ENCODE assay signal across 9 mouse cellular contexts in genomic region chr11:32349284-32349953, GRCm38 (mm10). TPM values are rescaled to one million over a fixed set of nuclear protein-coding genes. Genes with fewer than 3 reads are reported as not detected.
A peak's percentile ranks its signal among the peaks of the same experiment; 100 is the strongest.
DNase-seq lines count a peak whose midpoint lies in the region; ATAC-seq and TF ChIP-seq lines count a peak whose summit lies in the region.
"Had no signal": no experiment of that assay in that cellular context is flagged by ENCODE, and none has a peak within 500 bp of the region (broad histone marks: within the 10 kb centered on the region; RNA-seq: fewer than 3 reads in every experiment).

No protein-coding gene starts in this region.

- peak overlapping the region; percentile 89 for H3K4me2 ChIP-seq in heart, embryonic 13.5 days
- H3K4me2 ChIP-seq in limb, embryonic 15.5 days = peak overlapping the region; percentile 82
- H3K4me2 ChIP-seq in myocyte (ENCODE audit: low read depth) = peak overlapping the region; percentile 87

- no peak for TF ChIP-seq CTCF in layer of hippocampus, adult 2 months (conservative IDR thresholded peaks at IDR 0.05)

- no peaks in the 10 kb centered on the region for H3K9me3 ChIP-seq in heart, embryonic 13.5 days
- H3K9me3 ChIP-seq in limb, embryonic 15.5 days = no peaks in the 10 kb centered on the region
- H3K9me3 ChIP-seq: G1E had no signal

- ATAC-seq in heart, embryonic 13.5 days (ENCODE audit: extremely low read depth, insufficient number of reproducible peaks, low FRiP score, low TSS enrichment) = no peak
- no peak for ATAC-seq in limb, embryonic 15.5 days (ENCODE audit: insufficient number of reproducible peaks, low FRiP score, low TSS enrichment, low read depth)

- peak overlapping the region; percentile 11; the same call in 1 of the 2 replicates for H3K4me3 ChIP-seq in layer of hippocampus, adult 2 months
- peak overlapping the region; percentile 88 for H3K4me3 ChIP-seq in heart, embryonic 13.5 days
- peak overlapping the region; percentile 85 for H3K4me3 ChIP-seq in limb, embryonic 15.5 days
- H3K4me3 ChIP-seq in myocyte = peak overlapping the region; percentile 86

- peak; percentile 32 for TF ChIP-seq POLR2A in myocyte (IDR thresholded peaks at IDR 0.05; ENCODE audit: insufficient read length, low read depth)

- H3K36me3 ChIP-seq in heart, embryonic 13.5 days = peaks cover 18% of the 10 kb centered on the region
- H3K36me3 ChIP-seq in limb, embryonic 15.5 days = peaks cover 37% of the 10 kb centered on the region
- peaks cover 22% of the 10 kb centered on the region for H3K36me3 ChIP-seq in myocyte (ENCODE audit: control insufficient read depth, insufficient read depth)
- H3K36me3 ChIP-seq: G1E had no signal

- H3ac ChIP-seq in myocyte (ENCODE audit: control insufficient read depth, insufficient read length) = no peak overlapping the region

- H3K27me3 ChIP-seq in heart, embryonic 13.5 days (replicated peaks) = peaks cover 7% of the 10 kb centered on the region
- H3K27me3 ChIP-seq in limb, embryonic 15.5 days = no peaks in the 10 kb centered on the region
- H3K27me3 ChIP-seq in myocyte (ENCODE audit: control insufficient read depth, insufficient read depth, insufficient read length) = no peaks in the 10 kb centered on the region

- H3K9ac ChIP-seq in heart, embryonic 13.5 days = peak overlapping the region; percentile 97
- H3K9ac ChIP-seq in limb, embryonic 15.5 days = no peak overlapping the region

- H3K79me2 ChIP-seq in myocyte (ENCODE audit: control insufficient read depth, insufficient read depth) = peaks cover 66% of the 10 kb centered on the region

- DNase-seq in layer of hippocampus, adult 2 months (ENCODE audit: low spot score in 2 of 2) = no peak
- DNase-seq in layer of hippocampus, adult 9-10 months (ENCODE audit: low spot score) = no peak
- DNase-seq in urinary bladder, adult 18-20 months (ENCODE audit: low spot score in 2 of 2) = no peak
- no peak for DNase-seq in cerebellum, postnatal 36 days
- no peak for DNase-seq in left cerebral cortex, adult 8-10 months (ENCODE audit: low spot score in 2 of 2)

- peaks cover 59% of the 10 kb centered on the region for H3K4me1 ChIP-seq in heart, embryonic 13.5 days
- H3K4me1 ChIP-seq in limb, embryonic 15.5 days = peaks cover 46% of the 10 kb centered on the region

- 70% methylated on average over 13 of the region's 13 CpGs for WGBS in heart, embryonic 13.5 days
- 40% methylated on average over 13 of the region's 13 CpGs for WGBS in limb, embryonic 15.5 days

- peak overlapping the region; percentile 6; the same call in 1 of the 2 replicates for H3K27ac ChIP-seq in layer of hippocampus, adult 2 months
- H3K27ac ChIP-seq in heart, embryonic 13.5 days (replicated peaks) = peak overlapping the region; percentile 84
- peak overlapping the region; percentile 91 for H3K27ac ChIP-seq in limb, embryonic 15.5 days

TF ChIP-seq in myocyte, 11 proteins besides CTCF, POLR2A, EP300 and RAD21:
- TF ChIP-seq USF1 (IDR thresholded peaks at IDR 0.05; ENCODE audit: low read depth) = peak; percentile 58
- no peak for TF ChIP-seq REST (IDR thresholded peaks at IDR 0.05; ENCODE audit: insufficient read depth, insufficient read length)
- no peak for TF ChIP-seq POLR2AphosphoS2 (IDR thresholded peaks at IDR 0.05; ENCODE audit: insufficient read length, low read depth)
TF ChIP-seq in myocyte: peak in this region for 1.

RNA-seq across cellular contexts. Expression of gene Sh3pxd2b, which starts 1.8 kb away (rescaled TPM):
- total RNA-seq in layer of hippocampus, adult 2 months (2021) = 10 to 100 TPM; 10.2 to 11.1 TPM
- 11.5 and 12.1 TPM in 2 replicates for polyA plus RNA-seq in heart, embryonic 13.5 days (2015; fragmentation: Nextera tagmentation; extraction: Ambion mirVana)
- polyA plus RNA-seq in limb, embryonic 15.5 days (2015; fragmentation: Nextera tagmentation; extraction: Ambion mirVana) = 28.4 and 28.6 TPM in 2 replicates
- polyA plus RNA-seq in myocyte (2012; fragmentation: generic; extraction: Trizol) = 22.3 TPM
- total RNA-seq in left cerebral cortex, adult 8-10 months (2022) = 10 to 100 TPM in 3 of 4 experiments, 1 to 10 TPM in 1; 9.1 to 12.6 (median 11.9) TPM
- polyA plus RNA-seq: G1E had no signal

RNA-seq across cellular contexts. Expression of gene Hbq1a, which starts 49.5 kb away (rescaled TPM):
- total RNA-seq in layer of hippocampus, adult 2 months (2021) = 1 to 10 TPM; 1.1 to 1.8 TPM
- 4.6 and 8.0 TPM in 2 replicates for polyA plus RNA-seq in heart, embryonic 13.5 days (2015; fragmentation: Nextera tagmentation; extraction: Ambion mirVana)
- 0.78 and 0.79 TPM in 2 replicates for polyA plus RNA-seq in limb, embryonic 15.5 days (2015; fragmentation: Nextera tagmentation; extraction: Ambion mirVana)
- polyA plus RNA-seq in myocyte (2012; fragmentation: generic; extraction: Trizol) = 0.24 TPM
- total RNA-seq in left cerebral cortex, adult 8-10 months (2022) = 1 to 10 TPM in 1 of 4 experiments, under 1 TPM in 2, not detected in 1; 0.67 to 1.9 (median 0.71) TPM
- total RNA-seq: G1E had no signal
- polyA plus RNA-seq: G1E had no signal

RNA-seq across cellular contexts. Expression of gene Hba-a2, which starts 53.1 kb away (rescaled TPM):
- total RNA-seq in layer of hippocampus, adult 2 months (2021) = 100 to 1,000 TPM; 253 to 450 TPM
- polyA plus RNA-seq in heart, embryonic 13.5 days (2015; fragmentation: Nextera tagmentation; extraction: Ambion mirVana) = 42,363 and 67,294 TPM in 2 replicates
- polyA plus RNA-seq in limb, embryonic 15.5 days (2015; fragmentation: Nextera tagmentation; extraction: Ambion mirVana) = 16,413 and 16,715 TPM in 2 replicates
- polyA plus RNA-seq in myocyte (2012; fragmentation: generic; extraction: Trizol) = not detected
- total RNA-seq in left cerebral cortex, adult 8-10 months (2022) = 100 to 1,000 TPM; 161 to 321 (median 230) TPM

Comparison
In these comparisons a context has a peak if more than half of its experiments do, and no peak if none do; other contexts are left out.
1. H3K27ac ChIP-seq: peak in every context shown above with its lines; median percentile 91 in limb, embryonic 15.5 days; 84 in heart, embryonic 13.5 days; 6 in layer of hippocampus, adult 2 months.
2. H3K4me3 ChIP-seq: peak in every context shown above with its lines; median percentile 88 in heart, embryonic 13.5 days; 86 in myocyte; 85 in limb, embryonic 15.5 days; 11 in layer of hippocampus, adult 2 months.
3. RNA of gene Hba-a2, which starts 53.1 kb away (polyA plus RNA-seq): 42,363 to 67,294 TPM in heart, embryonic 13.5 days and 16,413 to 16,715 TPM in limb, embryonic 15.5 days; not detected in myocyte (single experiment); every median in the first group is over 1,000 times any median in the second.
4. Peak in every context shown above with its lines, with median percentiles within 50 percentile points of each other: H3K4me2 ChIP-seq.